Mouse (Mus musculus): ENCODE results near the gene C1qtnf1. TPM values are rescaled to one million over a fixed set of nuclear protein-coding genes. Genes with fewer than 3 reads are reported as not detected.

Gene C1qtnf1
- polyA plus RNA-seq, 1 experiment = 21.8 TPM

GRCm38 (mm10) chr11:118401195-118401594, 26.8 kb upstream of the C1qtnf1 start:
- DNase-seq = no peak
- Histone ChIP-seq H3K4me1 (ENCODE audit: control insufficient read depth, insufficient read depth, low read length) (peaks cover 19% of the 10 kb centered on the region), H3K4me3 (replicated peaks; ENCODE audit: extremely low read depth, low read depth, low read length) (peak overlapping the region; percentile 43)
- no peak for TF ChIP-seq CTCF (IDR thresholded peaks at IDR 0.05; ENCODE audit: insufficient read depth, low read length)
- TF ChIP-seq POLR2A (IDR thresholded peaks at IDR 0.05; ENCODE audit: borderline replicate concordance, extremely low read depth, low read depth, low read length) = no peak
- 52% methylated on average over 4 of the region's 4 CpGs for WGBS

GRCm38 (mm10) chr11:118401760-118402280, 26.2 kb upstream of the C1qtnf1 start, which contains the start of gene Lgals3bp:
Gene Lgals3bp (minus strand): TSS chr11:118402092.
- DNase-seq = peak; percentile 48
- 13% methylated on average over 7 of the region's 7 CpGs for WGBS
- H3K4me3 ChIP-seq (replicated peaks; ENCODE audit: extremely low read depth, low read depth, low read length) = peak within 1 kb of the TSS; percentile 46
- peaks cover 19% of the 10 kb centered on the region for H3K4me1 ChIP-seq (ENCODE audit: control insufficient read depth, insufficient read depth, low read length)
- TF ChIP-seq POLR2A (IDR thresholded peaks at IDR 0.05; ENCODE audit: borderline replicate concordance, extremely low read depth, low read depth, low read length) (peak; percentile 63; the same call in 1 of the 2 replicates), CTCF (IDR thresholded peaks at IDR 0.05; ENCODE audit: insufficient read depth, low read length) (peak; percentile 26; the same call in 1 of the 2 replicates)

- DNase-seq = no peak
- Histone ChIP-seq H3K4me1 (ENCODE audit: control insufficient read depth, insufficient read depth, low read length) (peaks cover 19% of the 10 kb centered on the region), H3K4me3 (replicated peaks; ENCODE audit: extremely low read depth, low read depth, low read length) (no peak overlapping the region)
- WGBS = 93% methylated on average over 2 of the region's 2 CpGs
- TF ChIP-seq CTCF (IDR thresholded peaks at IDR 0.05; ENCODE audit: insufficient read depth, low read length) (no peak), POLR2A (IDR thresholded peaks at IDR 0.05; ENCODE audit: borderline replicate concordance, extremely low read depth, low read depth, low read length) (no peak)
These were observed 24.8 kb upstream of the C1qtnf1 start for GRCm38 (mm10) chr11:118403183-118403582.

GRCm38 (mm10) chr11:118403951-118404899, 23.8 kb upstream of the C1qtnf1 start:
- DNase-seq = no peak
- Histone ChIP-seq H3K4me1 (ENCODE audit: control insufficient read depth, insufficient read depth, low read length) (peaks cover 19% of the 10 kb centered on the region), H3K4me3 (replicated peaks; ENCODE audit: extremely low read depth, low read depth, low read length) (no peak overlapping the region)
- no peak for TF ChIP-seq CTCF (IDR thresholded peaks at IDR 0.05; ENCODE audit: insufficient read depth, low read length)
- no peak for TF ChIP-seq POLR2A (IDR thresholded peaks at IDR 0.05; ENCODE audit: borderline replicate concordance, extremely low read depth, low read depth, low read length)
- WGBS = 65% methylated on average over 6 of the region's 6 CpGs

GRCm38 (mm10) chr11:118405311-118405710, 22.7 kb upstream of the C1qtnf1 start:
- Histone ChIP-seq H3K4me1 (ENCODE audit: control insufficient read depth, insufficient read depth, low read length) (peaks cover 10% of the 10 kb centered on the region), H3K4me3 (replicated peaks; ENCODE audit: extremely low read depth, low read depth, low read length) (no peak overlapping the region)
- no peak for TF ChIP-seq CTCF (IDR thresholded peaks at IDR 0.05; ENCODE audit: insufficient read depth, low read length)
- no peak for TF ChIP-seq POLR2A (IDR thresholded peaks at IDR 0.05; ENCODE audit: borderline replicate concordance, extremely low read depth, low read depth, low read length)
- no peak for DNase-seq
- 95% methylated on average over 8 of the region's 8 CpGs for WGBS

DNA sequence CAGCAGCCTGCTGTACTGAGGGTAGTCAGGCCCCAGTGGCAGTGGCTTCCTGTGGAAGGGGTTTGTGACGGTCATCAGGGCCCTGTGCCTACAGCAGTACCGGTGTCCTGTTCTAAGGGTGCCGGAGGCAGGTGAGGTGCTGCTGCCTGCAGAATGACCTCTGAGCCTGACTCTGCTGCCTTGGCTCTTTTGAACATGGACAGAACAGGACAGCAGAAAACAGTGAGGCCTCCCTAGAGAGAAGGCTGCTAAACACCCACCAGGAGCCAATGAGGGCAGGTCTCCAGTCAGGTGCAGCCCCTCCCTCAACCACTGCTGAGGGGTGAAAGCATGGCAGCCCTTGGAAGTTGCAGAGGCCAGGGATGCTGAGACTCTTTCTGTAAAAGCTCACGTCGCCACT, 21.5 kb upstream of the C1qtnf1 start:
- 83% methylated on average over 5 of the region's 5 CpGs for WGBS
- TF ChIP-seq POLR2A (IDR thresholded peaks at IDR 0.05; ENCODE audit: borderline replicate concordance, extremely low read depth, low read depth, low read length) = no peak
- no peak for TF ChIP-seq CTCF (IDR thresholded peaks at IDR 0.05; ENCODE audit: insufficient read depth, low read length)
- no peak overlapping the region for H3K4me3 ChIP-seq (replicated peaks; ENCODE audit: extremely low read depth, low read depth, low read length)
- no peak for DNase-seq
- H3K4me1 ChIP-seq (ENCODE audit: control insufficient read depth, insufficient read depth, low read length) = peaks cover 5% of the 10 kb centered on the region

- H3K4me1 ChIP-seq (ENCODE audit: control insufficient read depth, insufficient read depth, low read length) = no peaks in the 10 kb centered on the region; the same call in 1 of the 2 replicates
- WGBS = 85% methylated on average over 23 of the region's 23 CpGs
- TF ChIP-seq POLR2A (IDR thresholded peaks at IDR 0.05; ENCODE audit: borderline replicate concordance, extremely low read depth, low read depth, low read length) (no peak), CTCF (IDR thresholded peaks at IDR 0.05; ENCODE audit: insufficient read depth, low read length) (no peak)
- no peak overlapping the region for H3K4me3 ChIP-seq (replicated peaks; ENCODE audit: extremely low read depth, low read depth, low read length)
- DNase-seq = peak; percentile 46
These were observed 20.6 kb upstream of the C1qtnf1 start for GRCm38 (mm10) chr11:118407318-118407910.

DNA sequence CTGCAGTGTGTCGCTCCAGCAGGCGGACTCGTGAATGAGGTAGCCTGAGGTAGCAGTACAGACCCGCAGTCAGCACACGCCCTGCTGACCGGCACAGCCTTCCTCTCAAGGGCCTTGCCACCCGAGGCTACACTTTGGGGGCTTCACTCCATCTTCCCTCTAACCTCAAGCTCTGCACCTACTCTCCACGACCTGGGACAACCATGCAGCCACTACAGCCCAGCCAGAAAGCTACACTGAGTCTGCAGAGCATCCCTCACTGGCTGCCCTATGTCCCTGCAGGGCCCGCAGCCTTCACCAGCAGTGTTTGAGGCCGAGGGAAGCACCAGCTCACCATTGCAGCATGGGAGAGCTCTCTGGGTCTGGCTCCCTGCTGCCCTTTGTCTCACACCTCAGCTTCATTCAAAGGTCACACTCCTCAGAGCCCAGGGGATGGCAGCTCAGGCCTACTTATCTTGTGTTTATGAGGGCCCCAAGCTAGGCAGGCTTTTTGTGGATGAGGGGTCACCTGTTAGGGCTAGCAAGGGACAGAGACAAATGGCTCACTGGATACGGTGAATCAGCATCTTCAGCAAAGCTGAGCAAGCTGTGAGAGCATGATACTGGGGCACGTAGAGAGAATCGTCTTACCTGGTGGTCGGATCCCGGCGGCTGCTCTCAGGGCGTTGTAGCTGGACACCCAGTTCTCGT, 19.8 kb upstream of the C1qtnf1 start:
- DNase-seq = no peak
- no peak overlapping the region for H3K4me3 ChIP-seq (replicated peaks; ENCODE audit: extremely low read depth, low read depth, low read length)
- WGBS = 79% methylated on average over 18 of the region's 18 CpGs
- H3K4me1 ChIP-seq (ENCODE audit: control insufficient read depth, insufficient read depth, low read length) = no peaks in the 10 kb centered on the region
- no peak for TF ChIP-seq POLR2A (IDR thresholded peaks at IDR 0.05; ENCODE audit: borderline replicate concordance, extremely low read depth, low read depth, low read length)
- TF ChIP-seq CTCF (IDR thresholded peaks at IDR 0.05; ENCODE audit: insufficient read depth, low read length) = no peak

Data from lung, adult 2 months (tissue).